Mouse (Mus musculus) thymus, adult 2 months (tissue): ENCODE results near the gene Prkcb.

Experiments
- CTCF ChIP-seq: fragments of 200-500 bp; IDR thresholded peaks from 2 replicates; pipeline ENCODE4 v1.5.1; 2012; ENCODE audit warnings: mild to moderate bottlenecking, control low read depth, low read length, moderate library complexity, borderline replicate concordance; ENCODE audit not compliant: control insufficient read depth, poor library complexity, insufficient read depth; ENCODE audit errors: extremely low read depth
- POLR2A ChIP-seq: fragments of 200-500 bp; IDR thresholded peaks from 2 replicates; pipeline ENCODE4 v1.6.1; 2012; ENCODE audit warnings: mild to moderate bottlenecking, low read length, control low read depth, moderate library complexity; ENCODE audit not compliant: control insufficient read depth, poor library complexity, insufficient read depth; ENCODE audit errors: extremely low read depth

- TF ChIP-seq POLR2A, result no peak
- TF ChIP-seq CTCF, result no peak
Observed at GRCm38 (mm10) chr7:122520850-122521638, 232.5 kb downstream of the Prkcb start.
